Mouse (Mus musculus): Measurements from ENCODE around the gene Sucnr1. TPM values are rescaled to one million over a fixed set of nuclear protein-coding genes. Genes with fewer than 3 reads are reported as not detected.

The Sucnr1 gene
- polyA plus RNA-seq, 1 experiment from 2014 or later: not detected

GRCm38 (mm10) chr3:60123859-60124794, 42.5 kb downstream of the Sucnr1 start:
- no peak overlapping the region for H3K27ac ChIP-seq
- H3K4me1 ChIP-seq: peaks cover 6% of the 10 kb centered on the region
- no peak overlapping the region for H3K4me2 ChIP-seq
- H3K9me3 ChIP-seq: no peaks in the 10 kb centered on the region
- 59% methylated on average over 9 of the region's 9 CpGs for WGBS
- no peaks in the 10 kb centered on the region for H3K36me3 ChIP-seq (replicated peaks)
- H3K4me3 ChIP-seq (replicated peaks): no peak overlapping the region
- H3K27me3 ChIP-seq: no peaks in the 10 kb centered on the region
- H3K9ac ChIP-seq: no peak overlapping the region
- peak; percentile 67; the same call in 1 of the 2 replicates for ATAC-seq (ENCODE audit: low FRiP score)

DNA sequence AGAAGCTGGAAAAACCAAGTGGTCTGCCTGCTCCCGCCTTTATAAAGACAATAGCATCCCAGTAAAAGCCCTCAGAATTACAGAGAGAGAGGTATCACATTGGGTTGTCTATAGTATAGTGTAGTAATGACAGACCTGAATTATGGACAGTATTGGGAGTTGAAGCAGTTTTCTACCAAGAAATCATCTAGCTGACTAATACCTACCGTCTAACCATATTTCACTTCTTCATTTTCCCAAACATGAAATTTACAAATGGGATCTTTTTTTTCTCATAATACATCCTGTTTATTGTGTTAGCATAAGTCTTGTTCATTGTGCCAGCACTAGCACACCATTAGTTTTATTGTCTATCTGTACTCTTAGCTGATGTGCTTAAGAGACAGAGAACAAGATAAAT, 44.9 kb downstream of the Sucnr1 start:
- H3K9me3 ChIP-seq: no peaks in the 10 kb centered on the region
- H3K27ac ChIP-seq: no peak overlapping the region
- no peak overlapping the region for H3K4me3 ChIP-seq (replicated peaks)
- peaks cover 6% of the 10 kb centered on the region for H3K4me1 ChIP-seq
- H3K4me2 ChIP-seq: no peak overlapping the region
- WGBS: 86% methylated on average over 2 of the region's 2 CpGs
- no peaks in the 10 kb centered on the region for H3K27me3 ChIP-seq
- H3K9ac ChIP-seq: no peak overlapping the region
- no peaks in the 10 kb centered on the region for H3K36me3 ChIP-seq (replicated peaks)
- ATAC-seq (ENCODE audit: low FRiP score): no peak

- no peak for ATAC-seq (ENCODE audit: low FRiP score)
- Histone ChIP-seq H3K4me3 (replicated peaks) (no peak overlapping the region), H3K27ac (no peak overlapping the region), H3K27me3 (no peaks in the 10 kb centered on the region), H3K4me2 (no peak overlapping the region), H3K36me3 (replicated peaks) (no peaks in the 10 kb centered on the region), H3K9me3 (no peaks in the 10 kb centered on the region), H3K4me1 (peaks cover 6% of the 10 kb centered on the region), H3K9ac (no peak overlapping the region)
- WGBS: 79% methylated on average over 2 of the region's 2 CpGs
Measured at GRCm38 (mm10) chr3:60128282-60128681, 46.6 kb downstream of the Sucnr1 start.

DNA sequence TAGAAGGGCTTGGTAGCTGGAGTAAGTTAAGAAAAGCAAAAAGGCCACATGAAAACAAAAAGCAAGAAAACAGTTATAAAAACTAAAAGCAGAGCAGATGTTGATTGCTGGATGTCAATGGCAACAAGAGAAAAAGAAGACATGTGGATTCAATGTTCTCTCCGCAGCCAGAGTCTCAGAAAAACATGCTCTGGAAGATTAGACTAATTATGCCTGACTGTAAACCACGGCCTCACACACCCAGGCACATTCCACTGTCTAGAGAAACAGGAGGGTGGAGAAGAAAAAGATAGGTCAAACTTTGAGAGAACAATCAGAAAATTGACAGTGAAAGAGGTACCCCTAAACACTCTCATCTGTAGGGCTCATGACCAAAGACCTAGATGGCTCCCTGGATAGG, 54.1 kb downstream of the Sucnr1 start:
- H3K4me1 ChIP-seq: no peaks in the 10 kb centered on the region
- H3K9ac ChIP-seq: no peak overlapping the region
- H3K27me3 ChIP-seq: no peaks in the 10 kb centered on the region
- H3K27ac ChIP-seq: no peak overlapping the region
- ATAC-seq (ENCODE audit: low FRiP score): no peak
- H3K36me3 ChIP-seq (replicated peaks): no peaks in the 10 kb centered on the region
- H3K9me3 ChIP-seq: no peaks in the 10 kb centered on the region
- 71% methylated on average over 2 of the region's 2 CpGs for WGBS
- no peak overlapping the region for H3K4me2 ChIP-seq
- H3K4me3 ChIP-seq (replicated peaks): no peak overlapping the region

Other genes starting within 250 kb of the Sucnr1 start
- gene Gm8298, start 220.8 kb upstream of the Sucnr1 start, polyA plus RNA-seq (2016; fragmentation: Nextera tagmentation; extraction: Ambion mirVana): not detected in 2 replicates
- not detected in 2 replicates for gene C130079G13Rik, start 156.7 kb upstream of the Sucnr1 start, polyA plus RNA-seq (2016; fragmentation: Nextera tagmentation; extraction: Ambion mirVana)
- gene Aadacl2, start 75.1 kb upstream of the Sucnr1 start, polyA plus RNA-seq (2016; fragmentation: Nextera tagmentation; extraction: Ambion mirVana): not detected in 2 replicates
- not detected in 2 replicates for gene Aadac, start 56.2 kb upstream of the Sucnr1 start, polyA plus RNA-seq (2016; fragmentation: Nextera tagmentation; extraction: Ambion mirVana)

All from forebrain, embryonic 12.5 days (tissue).